Mouse (Mus musculus) neutrophil, adult 59 days (primary cell): Measurements from ENCODE around the gene Lrrfip1. TPM values are rescaled to one million over a fixed set of nuclear protein-coding genes. Genes with fewer than 3 reads are reported as not detected.

Source experiments
- total RNA-seq, 2 experiments: library from RNA; stranded (reverse); gene quantifications; 1 replicate in 1 of 2; 2 replicates in 1 of 2; pipeline ENCODE4 v1.2.4; 2023

Lrrfip1 gene
- total RNA-seq, result 100 to 1,000 TPM; 215 to 220 TPM

DNA sequence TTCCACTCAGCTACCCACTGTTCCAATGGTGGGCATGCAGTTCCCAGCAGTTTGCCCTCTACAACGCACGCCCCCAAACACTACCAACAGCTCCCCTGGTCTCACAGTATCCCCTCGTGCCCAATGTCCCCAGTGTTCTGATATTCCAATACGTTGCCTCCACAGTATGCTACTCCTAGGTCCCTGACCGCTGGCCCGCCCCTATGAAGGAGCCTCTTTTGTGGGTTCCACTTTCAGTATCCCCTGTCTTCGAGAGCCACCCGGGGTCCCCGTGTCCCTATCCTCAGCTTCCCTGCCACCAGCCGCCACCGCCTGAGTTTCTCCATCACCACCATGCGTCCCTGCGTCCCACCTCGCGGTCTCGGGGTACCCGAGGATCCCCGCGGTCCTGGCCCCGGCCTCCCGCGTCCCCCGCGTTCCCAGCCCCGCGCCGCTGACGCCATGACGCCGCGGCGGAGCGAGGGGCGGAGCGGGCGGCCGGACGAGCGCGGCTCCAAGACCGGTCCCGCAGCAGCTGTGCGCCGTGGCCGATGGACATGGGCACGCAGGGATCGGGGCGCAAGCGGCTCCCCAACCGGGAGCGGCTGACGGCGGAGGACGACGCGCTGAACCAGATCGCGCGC is at the start of gene Lrrfip1:
Lrrfip1 (plus strand) TSS at position 470 of the 623 bp plus-strand sequence.

GRCm38 (mm10) chr1:90952808-90953207 is 45.7 kb upstream of the Lrrfip1 start, which contains the start of gene Prlh:
Gene Prlh (plus strand): TSS chr1:90953108.

GRCm38 (mm10) chr1:90969347-90969784 is 29.2 kb upstream of the Lrrfip1 start, which contains the start of gene Rab17:
Gene Rab17 (minus strand): TSS chr1:90969661.

DNA sequence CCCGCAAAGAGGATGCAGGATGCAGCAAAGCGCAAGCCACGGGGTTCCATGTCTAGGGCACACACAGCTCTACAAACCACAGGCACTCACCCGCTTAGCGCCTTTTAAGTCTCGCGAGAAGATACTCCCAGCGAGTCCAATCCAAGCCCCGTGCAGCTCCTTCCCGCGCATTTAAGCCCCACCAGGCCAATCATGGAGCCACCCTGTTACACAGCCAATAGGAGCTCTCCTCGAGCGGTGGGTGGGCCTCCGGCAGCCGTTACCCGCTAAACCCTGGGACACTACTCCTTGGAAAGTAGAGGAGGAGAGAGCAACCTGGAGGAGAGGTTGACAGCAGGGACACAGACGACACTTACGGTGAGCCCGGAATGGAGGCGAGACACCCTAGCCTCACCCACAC is 146.3 kb downstream of the Lrrfip1 start, which contains the start of gene Rbm44:
Rbm44 (plus strand) TSS at position 277 of the 400 bp plus-strand sequence.

Other genes starting within 250 kb of the Lrrfip1 start
- under 1 TPM; 0.07 to 0.53 TPM for gene Col6a3, start 154.8 kb upstream of the Lrrfip1 start, total RNA-seq
- not detected for gene Mlph, start 83.7 kb upstream of the Lrrfip1 start, total RNA-seq
- not detected for gene Prlh, start 45.6 kb upstream of the Lrrfip1 start, total RNA-seq
- gene Rab17, start 29.1 kb upstream of the Lrrfip1 start, total RNA-seq, result under 1 TPM in 1 of 2 experiments, not detected in 1; 0.29 TPM
- gene Rbm44, start 146.4 kb downstream of the Lrrfip1 start, total RNA-seq, result 1 to 10 TPM; 1.1 to 1.9 TPM
- 10 to 100 TPM; 31.8 to 32.4 TPM for gene Ramp1, start 181.1 kb downstream of the Lrrfip1 start, total RNA-seq